8 mouse cellular contexts compared by ENCODE assay signal in the genomic region with DNA sequence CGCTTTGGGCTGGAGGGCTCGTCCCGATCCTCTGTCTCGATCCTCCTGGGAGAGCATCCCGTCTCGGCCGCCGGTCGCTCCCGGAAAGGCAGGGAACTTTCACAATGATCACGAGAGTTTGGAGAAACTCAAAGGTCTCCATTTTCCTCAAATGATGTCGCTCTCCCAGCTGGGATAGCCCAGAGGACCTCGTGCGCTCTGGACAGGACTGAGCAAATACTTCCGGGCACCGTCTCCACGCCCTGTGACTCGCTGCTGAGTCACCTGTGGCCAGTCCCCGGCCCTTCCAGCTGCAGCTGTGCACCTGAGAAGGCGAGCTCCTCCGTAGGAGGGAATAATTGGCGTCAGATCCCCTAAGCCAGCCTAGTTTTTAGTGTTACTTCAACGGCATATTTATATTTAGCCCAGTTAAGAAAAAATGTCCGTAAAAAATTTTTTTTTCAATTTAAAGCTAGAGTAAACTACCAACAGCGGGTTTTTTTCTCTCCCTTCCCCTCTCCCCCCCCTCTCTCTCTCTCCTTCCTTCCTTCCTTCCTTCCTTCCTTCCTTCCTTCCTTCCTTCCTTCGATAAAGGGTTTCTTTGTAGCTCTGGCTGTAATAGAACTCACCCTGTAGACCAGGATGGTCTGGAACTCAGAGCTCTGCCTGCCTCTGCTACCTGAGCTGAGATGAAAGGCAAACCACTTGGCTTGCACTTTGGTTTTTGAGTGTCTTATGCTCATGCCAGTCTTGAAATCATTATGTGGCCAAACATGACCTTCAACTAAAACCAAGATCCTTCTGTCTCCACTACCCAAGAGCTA. TPM values are rescaled to one million over a fixed set of nuclear protein-coding genes. Genes with fewer than 3 reads are reported as not detected.
A peak's percentile ranks its signal among the peaks of the same experiment; 100 is the strongest.
DNase-seq lines count a peak whose midpoint lies in the region; ATAC-seq and TF ChIP-seq lines count a peak whose summit lies in the region.
"Had no signal": no experiment of that assay in that cellular context is flagged by ENCODE, and none has a peak within 500 bp of the region (broad histone marks: within the 10 kb centered on the region; RNA-seq: fewer than 3 reads in every experiment).

No protein-coding gene starts in this region.

- H3K9me3 ChIP-seq in MEL (replicated peaks; ENCODE audit: insufficient read depth, low read length): no peaks in the 10 kb centered on the region
- no peaks in the 10 kb centered on the region for H3K9me3 ChIP-seq in heart, embryonic 14.5 days (ENCODE audit: control insufficient read depth, low read length)
- no peaks in the 10 kb centered on the region for H3K9me3 ChIP-seq in stomach, embryonic 14.5 days (ENCODE audit: control insufficient read depth, low read depth, low read length)

- H3K36me3 ChIP-seq in MEL (ENCODE audit: control insufficient read depth in 1 of 2, insufficient read depth in 2 of 2, low read length in 2 of 2): peaks cover 14 to 29% of the 10 kb centered on the region in 2 experiments
- peaks cover 19% of the 10 kb centered on the region for H3K36me3 ChIP-seq in heart, embryonic 14.5 days (ENCODE audit: control insufficient read depth, insufficient read depth, low read length)
- peaks cover 12% of the 10 kb centered on the region for H3K36me3 ChIP-seq in stomach, embryonic 14.5 days (ENCODE audit: control insufficient read depth, insufficient read depth, low read length)

- WGBS in heart, embryonic 14.5 days: 5% methylated on average over 26 of the region's 26 CpGs
- 10% methylated on average over 26 of the region's 26 CpGs for WGBS in stomach, embryonic 14.5 days

- H3K27me3 ChIP-seq in MEL (ENCODE audit: control insufficient read depth in 1 of 2, insufficient read depth in 2 of 2, low read length in 2 of 2): no peaks in the 10 kb centered on the region
- no peaks in the 10 kb centered on the region for H3K27me3 ChIP-seq in heart, embryonic 14.5 days (ENCODE audit: control insufficient read depth, insufficient read depth, low read length)
- H3K27me3 ChIP-seq in stomach, embryonic 14.5 days (ENCODE audit: control insufficient read depth, insufficient read depth, low read length): no peaks in the 10 kb centered on the region

- peak; percentile 62 for DNase-seq in MEL (ENCODE audit: low read depth, low spot score)
- DNase-seq in kidney, postnatal 36 days: peak; percentile 68 to 76
- no peak for DNase-seq in right cerebral cortex, postnatal 4 days

- peaks cover 33% of the 10 kb centered on the region for H3K79me2 ChIP-seq in MEL (ENCODE audit: control insufficient read depth, insufficient read depth, low read length, poor library complexity)

- TF ChIP-seq EP300 in MEL (IDR thresholded peaks at IDR 0.05; ENCODE audit: low read depth in 1 of 2, low read length in 2 of 2): no peak

- peak overlapping the region; percentile 80 for H3K27ac ChIP-seq in MEL (ENCODE audit: control insufficient read depth, low read depth, low read length)
- H3K27ac ChIP-seq in brown adipose tissue, adult 24 weeks (replicated peaks; ENCODE audit: low read depth, low read length): peak overlapping the region; percentile 69
- H3K27ac ChIP-seq in heart, embryonic 14.5 days (replicated peaks in 1 of 2; ENCODE audit: control insufficient read depth in 1 of 2, insufficient read depth in 1 of 2, low read depth in 2 of 2, low read length in 2 of 2): peak overlapping the region; percentile 72 to 90
- peak overlapping the region; percentile 85 for H3K27ac ChIP-seq in stomach, embryonic 14.5 days (ENCODE audit: low read length)

- peak overlapping the region; percentile 80 for H3K9ac ChIP-seq in MEL (ENCODE audit: control insufficient read depth, low read depth, low read length, poor library complexity, severe bottlenecking)
- H3K9ac ChIP-seq in heart, embryonic 14.5 days (ENCODE audit: low read length): peak overlapping the region; percentile 78
- H3K9ac ChIP-seq in stomach, embryonic 14.5 days (replicated peaks; ENCODE audit: low read depth, low read length): peak overlapping the region; percentile 74

- peak overlapping the region; percentile 75 to 76 for H3K4me3 ChIP-seq in MEL (ENCODE audit: control insufficient read depth in 1 of 2, insufficient read depth in 1 of 2, low read depth in 2 of 2, low read length in 2 of 2)
- peak overlapping the region; percentile 75 for H3K4me3 ChIP-seq in brown adipose tissue, adult 24 weeks (ENCODE audit: insufficient read depth, low read depth, low read length)
- peak overlapping the region; percentile 65 to 72 for H3K4me3 ChIP-seq in heart, embryonic 14.5 days (ENCODE audit: control insufficient read depth in 1 of 2, insufficient read depth in 1 of 2, low read depth in 1 of 2, low read length in 2 of 2)
- peak overlapping the region; percentile 56 for H3K4me3 ChIP-seq in stomach, embryonic 14.5 days (ENCODE audit: low read depth, low read length)

- no peak for ATAC-seq in heart, embryonic 14.5 days (ENCODE audit: insufficient number of reproducible peaks, insufficient read depth, low FRiP score, low read depth)
- peak; percentile 26 for ATAC-seq in megakaryocyte progenitor cell, adult 5-6 weeks (replicated peaks; ENCODE audit: poor library complexity)
- peak; percentile 68 for ATAC-seq in stomach, embryonic 14.5 days (ENCODE audit: insufficient number of reproducible peaks, insufficient read depth, low FRiP score, low read depth)

- peaks cover 8 to 21% of the 10 kb centered on the region in 2 experiments for H3K4me1 ChIP-seq in MEL (ENCODE audit: control insufficient read depth in 1 of 2, insufficient read depth in 2 of 2, low read length in 2 of 2)
- 0 out of 2 replicates have a peak, but pooled peaks cover 2% of the 10 kb centered on the region for H3K4me1 ChIP-seq in brown adipose tissue, adult 24 weeks (ENCODE audit: control insufficient read depth, insufficient read depth, insufficient read length, low read length)
- peaks cover 24 to 41% of the 10 kb centered on the region in 2 experiments for H3K4me1 ChIP-seq in heart, embryonic 14.5 days (ENCODE audit: control insufficient read depth in 2 of 2, insufficient read depth in 2 of 2, low read length in 2 of 2)
- peaks cover 23% of the 10 kb centered on the region for H3K4me1 ChIP-seq in stomach, embryonic 14.5 days (ENCODE audit: control insufficient read depth, insufficient read depth, low read length)

- no peak for TF ChIP-seq POLR2A in MEL (IDR thresholded peaks at IDR 0.05; ENCODE audit: control insufficient read depth in 1 of 2, insufficient read depth in 1 of 2, low read depth in 1 of 2, low read length in 2 of 2, poor library complexity in 1 of 2)

- H3K4me2 ChIP-seq in heart, embryonic 14.5 days (ENCODE audit: low read length): peak overlapping the region; percentile 72
- peak overlapping the region; percentile 69 for H3K4me2 ChIP-seq in stomach, embryonic 14.5 days (replicated peaks; ENCODE audit: low read depth, low read length)

- no peak for TF ChIP-seq RAD21 in MEL (IDR thresholded peaks at IDR 0.05; ENCODE audit: low read depth, low read length)

- no peak for TF ChIP-seq CTCF in MEL (IDR thresholded peaks at IDR 0.05 in 2 of 3, conservative IDR thresholded peaks at IDR 0.05 in 1 of 3; ENCODE audit: control insufficient read depth in 1 of 3, insufficient read depth in 1 of 3, low read depth in 2 of 3, low read length in 3 of 3, poor library complexity in 1 of 3, severe bottlenecking in 1 of 3)

TF ChIP-seq in MEL, 35 proteins besides CTCF, POLR2A, EP300 and RAD21 (continues in another document):
- TF ChIP-seq CHD1 (IDR thresholded peaks at IDR 0.05; ENCODE audit: low read depth, low read length) (peak; percentile 98; the same call in 1 of the 2 replicates), ZNF384 (IDR thresholded peaks at IDR 0.05; ENCODE audit: low read depth, low read length) (peak; percentile 55)

RNA-seq across cellular contexts. Expression of a gene that starts 1.1 kb away (rescaled TPM):
- total RNA-seq in MEL (2012; rRNA removed): 163 and 201 TPM in 2 replicates
- 100 to 1,000 TPM in 1 of 2 experiments, not detected in 1; 129 TPM for polyA plus RNA-seq in MEL (2012; ENCODE audit: insufficient read depth in 1 of 2, insufficient read length in 2 of 2, low read depth in 1 of 2, low replicate concordance in 2 of 2, missing spikeins in 1 of 2)
- polyA plus RNA-seq in brown adipose tissue, adult 24 weeks (2012; ENCODE audit: insufficient read depth, insufficient read length, missing spikeins): 10.3 and 28.1 TPM in 2 replicates
- polyA plus RNA-seq in heart, embryonic 14.5 days (2014; fragmentation: Nextera tagmentation; extraction: Ambion mirVana): 143 and 146 TPM in 2 replicates
- total RNA-seq in megakaryocyte progenitor cell, adult 5-6 weeks (2015): 187 and 190 TPM in 2 replicates
- 79.3 and 105 TPM in 2 replicates for total RNA-seq in megakaryocyte progenitor cell, adult 5-6 weeks (2017)
- 191 and 203 TPM in 2 replicates for polyA plus RNA-seq in stomach, embryonic 14.5 days (2014; fragmentation: Nextera tagmentation; extraction: Ambion mirVana)

RNA-seq across cellular contexts. Expression of a gene that starts 24.2 kb away (rescaled TPM):
- total RNA-seq in MEL (2012; rRNA removed): not detected in 2 replicates
- not detected for polyA plus RNA-seq in MEL (2012; ENCODE audit: insufficient read depth in 1 of 2, insufficient read length in 2 of 2, low read depth in 1 of 2, low replicate concordance in 2 of 2, missing spikeins in 1 of 2)
- polyA plus RNA-seq in brown adipose tissue, adult 24 weeks (2012; ENCODE audit: insufficient read depth, insufficient read length, missing spikeins): not detected in 2 replicates
- 0.36 and 3.2 TPM in 2 replicates for polyA plus RNA-seq in heart, embryonic 14.5 days (2014; fragmentation: Nextera tagmentation; extraction: Ambion mirVana)
- 0.07 TPM in 1 of 2 replicates, not detected in the other for total RNA-seq in megakaryocyte progenitor cell, adult 5-6 weeks (2015)
- not detected in 2 replicates for total RNA-seq in megakaryocyte progenitor cell, adult 5-6 weeks (2017)
- polyA plus RNA-seq in stomach, embryonic 14.5 days (2014; fragmentation: Nextera tagmentation; extraction: Ambion mirVana): 31.1 and 38.9 TPM in 2 replicates

RNA-seq across cellular contexts. Expression of a gene that starts 43.6 kb away (rescaled TPM):
- 24.3 and 25.8 TPM in 2 replicates for total RNA-seq in MEL (2012; rRNA removed)
- 10 to 100 TPM in 1 of 2 experiments, not detected in 1; 70.2 TPM for polyA plus RNA-seq in MEL (2012; ENCODE audit: insufficient read depth in 1 of 2, insufficient read length in 2 of 2, low read depth in 1 of 2, low replicate concordance in 2 of 2, missing spikeins in 1 of 2)
- not detected in 2 replicates for polyA plus RNA-seq in brown adipose tissue, adult 24 weeks (2012; ENCODE audit: insufficient read depth, insufficient read length, missing spikeins)
- 14.8 and 16.5 TPM in 2 replicates for polyA plus RNA-seq in heart, embryonic 14.5 days (2014; fragmentation: Nextera tagmentation; extraction: Ambion mirVana)
- total RNA-seq in megakaryocyte progenitor cell, adult 5-6 weeks (2015): 28.0 and 30.5 TPM in 2 replicates
- 19.8 and 25.7 TPM in 2 replicates for total RNA-seq in megakaryocyte progenitor cell, adult 5-6 weeks (2017)
- polyA plus RNA-seq in stomach, embryonic 14.5 days (2014; fragmentation: Nextera tagmentation; extraction: Ambion mirVana): 22.7 and 24.6 TPM in 2 replicates

RNA-seq across cellular contexts. Expression of a gene that starts 56.8 kb away (rescaled TPM):
- 0.15 TPM in 1 of 2 replicates, not detected in the other for total RNA-seq in MEL (2012; rRNA removed)
- polyA plus RNA-seq in MEL (2012; ENCODE audit: insufficient read depth in 1 of 2, insufficient read length in 2 of 2, low read depth in 1 of 2, low replicate concordance in 2 of 2, missing spikeins in 1 of 2): under 1 TPM in 1 of 2 experiments, not detected in 1; 0.08 TPM
- polyA plus RNA-seq in brown adipose tissue, adult 24 weeks (2012; ENCODE audit: insufficient read depth, insufficient read length, missing spikeins): not detected in 2 replicates
- 0.27 and 0.41 TPM in 2 replicates for polyA plus RNA-seq in heart, embryonic 14.5 days (2014; fragmentation: Nextera tagmentation; extraction: Ambion mirVana)
- not detected in 2 replicates for total RNA-seq in megakaryocyte progenitor cell, adult 5-6 weeks (2015)
- total RNA-seq in megakaryocyte progenitor cell, adult 5-6 weeks (2017): not detected in 2 replicates
- polyA plus RNA-seq in stomach, embryonic 14.5 days (2014; fragmentation: Nextera tagmentation; extraction: Ambion mirVana): 0.22 TPM in 1 of 2 replicates, not detected in the other
- total RNA-seq: heart, postnatal 36 days had no signal
